8 mouse cellular contexts compared by ENCODE assay signal in the genomic region with DNA sequence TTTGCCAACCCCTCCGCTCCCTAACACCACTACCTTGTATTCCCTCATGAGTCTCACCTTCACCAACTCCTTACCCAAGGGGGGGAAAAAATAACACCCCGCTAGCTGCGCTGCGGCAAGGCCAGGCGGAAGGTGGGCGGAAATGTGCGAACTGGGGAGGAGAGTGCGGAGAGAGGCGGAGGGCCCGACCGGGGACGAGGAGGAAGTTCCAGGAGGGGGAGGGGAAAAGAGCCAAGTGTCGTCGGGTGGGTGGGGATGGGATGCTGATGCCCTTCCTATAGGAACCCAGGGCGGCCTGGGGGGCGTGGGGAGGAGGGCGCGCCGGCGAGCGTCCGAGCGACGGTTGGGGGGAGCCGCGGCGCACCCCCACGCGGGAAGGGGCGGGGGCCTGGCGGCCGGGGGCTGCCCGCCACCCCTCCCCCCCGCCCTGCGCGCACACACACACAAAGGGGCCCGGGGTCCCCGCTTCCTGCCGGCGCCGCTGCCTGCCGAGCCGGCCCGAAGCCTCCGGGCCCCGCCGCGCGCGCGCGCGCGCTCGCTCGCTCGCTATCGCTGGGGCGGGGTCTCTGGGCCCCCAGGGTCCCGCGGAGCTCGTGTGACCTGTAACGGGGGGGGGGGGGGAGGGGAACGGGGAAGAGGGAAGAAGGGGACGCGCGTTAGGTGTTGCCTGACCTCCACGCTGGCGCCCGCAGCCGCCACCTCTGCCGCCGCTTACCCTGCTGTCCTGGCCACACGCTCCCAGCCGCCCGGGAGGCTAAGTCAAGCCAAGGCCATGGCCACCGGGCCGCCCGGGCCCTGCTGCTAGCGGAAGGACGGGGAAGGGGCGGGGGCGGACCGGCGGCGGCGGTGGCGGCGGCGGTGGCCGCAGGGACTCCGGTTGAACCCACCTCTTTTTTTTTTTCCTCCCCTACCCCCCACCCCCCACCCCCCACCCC. TPM values are rescaled to one million over a fixed set of nuclear protein-coding genes. Genes with fewer than 3 reads are reported as not detected.
DNase-seq lines count a peak whose midpoint lies in the region; ATAC-seq and TF ChIP-seq lines count a peak whose summit lies in the region.

Gene Rap2c, minus strand, starts transcription at position 168 of the 935 bp plus-strand sequence.

- H3K9ac ChIP-seq in lung, postnatal 0 days (replicated peaks; ENCODE audit: low read depth) = peak within 1 kb of the TSS; percentile 75

- peak within 1 kb of the TSS; percentile 54 for H3K4me2 ChIP-seq in lung, postnatal 0 days (replicated peaks; ENCODE audit: low read depth, low read length)

- no peaks in the 10 kb centered on the region for H3K9me3 ChIP-seq in hindbrain, embryonic 10.5 days
- no peaks in the 10 kb centered on the region for H3K9me3 ChIP-seq in lung, postnatal 0 days (ENCODE audit: low read length)

- TF ChIP-seq EP300 in lung, postnatal 0 days (IDR thresholded peaks at IDR 0.05) = no peak

- DNase-seq in NIH3T3 (ENCODE audit: low read depth) = peak; percentile 81
- peak; percentile 36 for DNase-seq in cerebellum, adult 8-10 months
- DNase-seq in forelimb bud, embryonic 11.5 days (ENCODE audit: low read depth, low spot score) = peak; percentile 75
- DNase-seq in hindbrain, embryonic 10.5 days (ENCODE audit: low spot score) = peak; percentile 71
- peak; percentile 23 to 46 for DNase-seq in layer of hippocampus, postnatal 10 days (ENCODE audit: low spot score in 2 of 2)
- peak; percentile 88 for DNase-seq in lung, postnatal 0 days (ENCODE audit: low spot score)
- DNase-seq in ovary, postnatal 10 days (ENCODE audit: low spot score) = peak; percentile 18
- DNase-seq in thymus, postnatal 14 days = peak; percentile 85

- H3K27me3 ChIP-seq in hindbrain, embryonic 10.5 days (ENCODE audit: insufficient read depth, poor library complexity, severe bottlenecking) = no peaks in the 10 kb centered on the region
- H3K27me3 ChIP-seq in lung, postnatal 0 days (replicated peaks; ENCODE audit: insufficient read depth, low read length) = no peaks in the 10 kb centered on the region

- H3K4me3 ChIP-seq in hindbrain, embryonic 10.5 days = peak within 1 kb of the TSS; percentile 61
- H3K4me3 ChIP-seq in lung, postnatal 0 days (ENCODE audit: low read depth, low read length) = peak within 1 kb of the TSS; percentile 59

- peak within 1 kb of the TSS; percentile 95 for H3K27ac ChIP-seq in hindbrain, embryonic 10.5 days
- peak within 1 kb of the TSS; percentile 96 for H3K27ac ChIP-seq in lung, postnatal 0 days (ENCODE audit: low read length)

- peaks cover 3% of the 10 kb centered on the region; the same call in 1 of the 2 replicates for H3K4me1 ChIP-seq in hindbrain, embryonic 10.5 days (replicated peaks)
- no peaks in the 10 kb centered on the region; the same call in 1 of the 2 replicates for H3K4me1 ChIP-seq in lung, postnatal 0 days (ENCODE audit: insufficient read depth, low read depth, low read length)

- 18% methylated on average over 60 of the region's 92 CpGs for WGBS in hindbrain, embryonic 10.5 days
- WGBS in lung, postnatal 0 days = 25% methylated on average over 18 of the region's 92 CpGs

- ATAC-seq in lung, postnatal 0 days = peak; percentile 83

- no peak for TF ChIP-seq CTCF in lung, postnatal 0 days (IDR thresholded peaks at IDR 0.05)

- peaks cover 10% of the 10 kb centered on the region; the same call in 1 of the 2 replicates for H3K36me3 ChIP-seq in hindbrain, embryonic 10.5 days
- no peaks in the 10 kb centered on the region for H3K36me3 ChIP-seq in lung, postnatal 0 days (ENCODE audit: insufficient read depth, low read length)

RNA-seq across cellular contexts. Expression of gene Rap2c, which starts in this region (rescaled TPM):
- polyA plus RNA-seq in hindbrain, embryonic 10.5 days (2016; fragmentation: Nextera tagmentation; extraction: Ambion mirVana) = 17.2 and 20.2 TPM in 2 replicates
- total RNA-seq in layer of hippocampus, postnatal 10 days (2021) = 10 to 100 TPM; 29.3 to 32.1 TPM
- 14.0 and 15.3 TPM in 2 replicates for polyA plus RNA-seq in lung, postnatal 0 days (2015; fragmentation: Nextera tagmentation; extraction: Ambion mirVana)

Comparison
In these comparisons a context has a peak if more than half of its experiments do, and no peak if none do; other contexts are left out.
1. Peak in every context shown above with its lines: DNase-seq, ATAC-seq, H3K4me3 ChIP-seq and H3K27ac ChIP-seq.
2. DNase-seq: peak in every context shown above with its lines; median percentile 88 in lung, postnatal 0 days; 85 in thymus, postnatal 14 days; 81 in NIH3T3; 75 in forelimb bud, embryonic 11.5 days; 71 in hindbrain, embryonic 10.5 days; 36 in cerebellum, adult 8-10 months; 34 in layer of hippocampus, postnatal 10 days; 18 in ovary, postnatal 10 days.